Mouse (Mus musculus): ENCODE measurements around the gene Ctf2. TPM values are rescaled to one million over a fixed set of nuclear protein-coding genes. Genes with fewer than 3 reads are reported as not detected.

Ctf2 gene
- total and polyA plus RNA-seq, 2 experiments from 2014 or later, result not detected

GRCm38 (mm10) chr7:127773664-127774384 lies 41.9 kb upstream of the Ctf2 start:
- 38% methylated on average over 9 of the region's 9 CpGs for WGBS

GRCm38 (mm10) chr7:127772557-127772956 lies 40.6 kb upstream of the Ctf2 start:
- 90% methylated on average over 1 of the region's 1 CpGs for WGBS

More at GRCm38 (mm10) chr7:127773664-127774384, 41.9 kb upstream of the Ctf2 start:
- Histone ChIP-seq H3K27me3 (ENCODE audit: insufficient read depth, low read length) (no peaks in the 10 kb centered on the region), H3K4me3 (ENCODE audit: low read length) (no peak overlapping the region), H3K9ac (replicated peaks; ENCODE audit: low read length) (no peak overlapping the region), H3K36me3 (ENCODE audit: insufficient read depth, low read length) (peaks cover 2% of the 10 kb centered on the region; the same call in 1 of the 2 replicates), H3K9me3 (ENCODE audit: low read length) (no peaks in the 10 kb centered on the region), H3K4me1 (ENCODE audit: insufficient read depth, low read length) (peaks cover 9% of the 10 kb centered on the region; the same call in 1 of the 2 replicates), H3K27ac (no peak overlapping the region), H3K4me2 (ENCODE audit: low read depth, low read length) (no peak overlapping the region)
- peak; percentile 80 for TF ChIP-seq CTCF (IDR thresholded peaks at IDR 0.05; ENCODE audit: low read depth)
- DNase-seq (ENCODE audit: low spot score) (peak; percentile 81), ATAC-seq (no peak)

GRCm38 (mm10) chr7:127772080-127772479 lies 40.1 kb upstream of the Ctf2 start:
- no peak overlapping the region for H3K4me3 ChIP-seq (ENCODE audit: low read length)
- ATAC-seq (no peak), DNase-seq (ENCODE audit: low spot score) (no peak)
- H3K4me2 ChIP-seq (ENCODE audit: low read depth, low read length), result no peak overlapping the region
- 80% methylated on average over 3 of the region's 3 CpGs for WGBS
- H3K9ac ChIP-seq (replicated peaks; ENCODE audit: low read length), result no peak overlapping the region
- TF ChIP-seq CTCF (IDR thresholded peaks at IDR 0.05; ENCODE audit: low read depth), result no peak
- H3K27me3 ChIP-seq (ENCODE audit: insufficient read depth, low read length), result no peaks in the 10 kb centered on the region
- no peaks in the 10 kb centered on the region for H3K9me3 ChIP-seq (ENCODE audit: low read length)
- peaks cover 10% of the 10 kb centered on the region; the same call in 1 of the 2 replicates for H3K36me3 ChIP-seq (ENCODE audit: insufficient read depth, low read length)
- no peak overlapping the region for H3K27ac ChIP-seq
- H3K4me1 ChIP-seq (ENCODE audit: insufficient read depth, low read length), result peaks cover 6% of the 10 kb centered on the region

More at GRCm38 (mm10) chr7:127772557-127772956, 40.6 kb upstream of the Ctf2 start:
- H3K9ac ChIP-seq (replicated peaks; ENCODE audit: low read length), result no peak overlapping the region
- H3K27ac ChIP-seq, result no peak overlapping the region
- H3K4me2 ChIP-seq (ENCODE audit: low read depth, low read length), result no peak overlapping the region
- H3K36me3 ChIP-seq (ENCODE audit: insufficient read depth, low read length), result peaks cover 5% of the 10 kb centered on the region; the same call in 1 of the 2 replicates
- H3K9me3 ChIP-seq (ENCODE audit: low read length), result no peaks in the 10 kb centered on the region
- H3K4me1 ChIP-seq (ENCODE audit: insufficient read depth, low read length), result peaks cover 6% of the 10 kb centered on the region
- H3K27me3 ChIP-seq (ENCODE audit: insufficient read depth, low read length), result no peaks in the 10 kb centered on the region
- H3K4me3 ChIP-seq (ENCODE audit: low read length), result no peak overlapping the region
- ATAC-seq (no peak), DNase-seq (ENCODE audit: low spot score) (no peak)
- TF ChIP-seq CTCF (IDR thresholded peaks at IDR 0.05; ENCODE audit: low read depth), result no peak

- H3K9me3 ChIP-seq (ENCODE audit: low read length), result no peaks in the 10 kb centered on the region
- H3K36me3 ChIP-seq (ENCODE audit: insufficient read depth, low read length), result peaks cover 13% of the 10 kb centered on the region; the same call in 1 of the 2 replicates
- H3K4me2 ChIP-seq (ENCODE audit: low read depth, low read length), result no peak overlapping the region
- H3K27ac ChIP-seq, result no peak overlapping the region
- DNase-seq (ENCODE audit: low spot score) (no peak), ATAC-seq (no peak)
- H3K27me3 ChIP-seq (ENCODE audit: insufficient read depth, low read length), result no peaks in the 10 kb centered on the region
- peaks cover 6% of the 10 kb centered on the region for H3K4me1 ChIP-seq (ENCODE audit: insufficient read depth, low read length)
- H3K9ac ChIP-seq (replicated peaks; ENCODE audit: low read length), result no peak overlapping the region
- WGBS, result 69% methylated on average over 5 of the region's 5 CpGs
- H3K4me3 ChIP-seq (ENCODE audit: low read length), result no peak overlapping the region
- no peak for TF ChIP-seq CTCF (IDR thresholded peaks at IDR 0.05; ENCODE audit: low read depth)
Observed at GRCm38 (mm10) chr7:127771262-127771661, 39.3 kb upstream of the Ctf2 start.

- no peaks in the 10 kb centered on the region for H3K9me3 ChIP-seq (ENCODE audit: low read length)
- H3K4me3 ChIP-seq (ENCODE audit: low read length), result peak overlapping the region; percentile 43
- H3K27me3 ChIP-seq (ENCODE audit: insufficient read depth, low read length), result no peaks in the 10 kb centered on the region
- no peak for TF ChIP-seq CTCF (IDR thresholded peaks at IDR 0.05; ENCODE audit: low read depth)
- peaks cover 6% of the 10 kb centered on the region for H3K4me1 ChIP-seq (ENCODE audit: insufficient read depth, low read length)
- ATAC-seq (peak; percentile 10; the same call in 1 of the 2 replicates), DNase-seq (ENCODE audit: low spot score) (peak; percentile 39)
- H3K27ac ChIP-seq, result peak overlapping the region; percentile 83
- H3K9ac ChIP-seq (replicated peaks; ENCODE audit: low read length), result peak overlapping the region; percentile 61
- peaks cover 23% of the 10 kb centered on the region; the same call in 1 of the 2 replicates for H3K36me3 ChIP-seq (ENCODE audit: insufficient read depth, low read length)
- H3K4me2 ChIP-seq (ENCODE audit: low read depth, low read length), result peak overlapping the region; percentile 70
- 6% methylated on average over 27 of the region's 27 CpGs for WGBS
Observed at GRCm38 (mm10) chr7:127770039-127770905, 38.3 kb upstream of the Ctf2 start.

GRCm38 (mm10) chr7:127769651-127770038 lies 37.7 kb upstream of the Ctf2 start, which contains the start of gene Orai3:
Gene Orai3 (plus strand): TSS chr7:127769815.
- peak within 1 kb of the TSS; percentile 70 for H3K4me2 ChIP-seq (ENCODE audit: low read depth, low read length)
- ATAC-seq, result peak; percentile 36
- H3K4me1 ChIP-seq (ENCODE audit: insufficient read depth, low read length), result peaks cover 6% of the 10 kb centered on the region
- peak; percentile 80 for DNase-seq (ENCODE audit: low spot score)
- H3K4me3 ChIP-seq (ENCODE audit: low read length), result peak within 1 kb of the TSS; percentile 43
- no peak for TF ChIP-seq CTCF (IDR thresholded peaks at IDR 0.05; ENCODE audit: low read depth)
- WGBS, result under 1% methylated on average over 24 of the region's 24 CpGs
- peak within 1 kb of the TSS; percentile 61 for H3K9ac ChIP-seq (replicated peaks; ENCODE audit: low read length)
- H3K36me3 ChIP-seq (ENCODE audit: insufficient read depth, low read length), result peaks cover 26% of the 10 kb centered on the region; the same call in 1 of the 2 replicates
- peak within 1 kb of the TSS; percentile 83 for H3K27ac ChIP-seq
- H3K27me3 ChIP-seq (ENCODE audit: insufficient read depth, low read length), result no peaks in the 10 kb centered on the region
- no peaks in the 10 kb centered on the region for H3K9me3 ChIP-seq (ENCODE audit: low read length)
